Mouse (Mus musculus) lung, postnatal 0 days (tissue): ENCODE data around the gene Thtpa. TPM values are rescaled to one million over a fixed set of nuclear protein-coding genes. Genes with fewer than 3 reads are reported as not detected.

Source experiments
- ATAC-seq: fragments of 200-750 bp; cut with Nextera tagmentation; 2 replicates; pipeline ENCODE4 v1.8.0; 2017; ENCODE audit warnings: moderate library complexity
- DNase-seq: peaks from one replicate; pipeline ENCODE4 v3.0.0-alpha.2; 2016; ENCODE audit warnings: low spot score
- H3K27ac ChIP-seq: fragments of 300-500 bp; sonication (generic); 2 replicates; pipeline ENCODE4 v1.5.1; 2014; ENCODE audit warnings: antibody characterized with exemption, mild to moderate bottlenecking, low read length, mixed read lengths
- H3K27me3 ChIP-seq: fragments of 300-500 bp; sonication (generic); replicated peaks from 2 replicates; pipeline ENCODE4 v1.6.1; 2014; ENCODE audit warnings: low read length, mixed read lengths; ENCODE audit not compliant: insufficient read depth
- H3K36me3 ChIP-seq: fragments of 300-500 bp; sonication (generic); 2 replicates; pipeline ENCODE4 v1.6.1; 2014; ENCODE audit warnings: low read length, mixed read lengths; ENCODE audit not compliant: insufficient read depth
- H3K4me1 ChIP-seq: fragments of 300-500 bp; sonication (generic); 2 replicates; pipeline ENCODE4 v1.6.1; 2014; ENCODE audit warnings: antibody characterized with exemption, low read depth, low read length, mixed read lengths; ENCODE audit not compliant: insufficient read depth
- H3K4me2 ChIP-seq: fragments of 300-500 bp; sonication (generic); replicated peaks from 2 replicates; pipeline ENCODE4 v1.6.1; 2014; ENCODE audit warnings: low read depth, mild to moderate bottlenecking, low read length, moderate library complexity, mixed read lengths
- H3K4me3 ChIP-seq: fragments of 300-500 bp; sonication (generic); 2 replicates; pipeline ENCODE4 v1.5.1; 2014; ENCODE audit warnings: low read depth, low read length
- H3K9ac ChIP-seq: fragments of 300-500 bp; sonication (generic); replicated peaks from 2 replicates; pipeline ENCODE4 v1.6.1; 2014; ENCODE audit warnings: low read depth, mild to moderate bottlenecking
- H3K9me3 ChIP-seq: fragments of 300-500 bp; sonication (generic); 2 replicates; pipeline ENCODE4 v1.6.1; 2016; ENCODE audit warnings: low read length, mixed read lengths
- CTCF ChIP-seq: IDR thresholded peaks from 2 replicates; pipeline ENCODE4 v1.5.1; 2016; ENCODE audit warnings: antibody characterized with exemption, mild to moderate bottlenecking
- EP300 ChIP-seq: IDR thresholded peaks from 2 replicates; pipeline ENCODE4 v1.6.1; 2016; ENCODE audit warnings: antibody characterized with exemption, mild to moderate bottlenecking, control low read depth
- WGBS: fragments of 180-500 bp; shearing (Covaris S2); extraction: QIAGEN DNeasy Blood & Tissue Kit; methylation state at CpG from one replicate; pipeline ENCODE4 v1.1.7; 2014; 5-methylcytosine and 5-hydroxymethylcytosine counted together
- polyA plus RNA-seq: library from polyadenylated mRNA; unstranded; fragments of >200 nt; fragmentation: Nextera tagmentation; extraction: Ambion mirVana; gene quantifications from 2 replicates; pipeline ENCODE4 v1.2.1, GENCODE M21; 2015

The Thtpa gene
- polyA plus RNA-seq, 1 experiment from 2014 or later, result 14.1 TPM

GRCm38 (mm10) chr14:55101592-55101991 is 7.0 kb downstream of the Thtpa start:
- peak; percentile 68 for DNase-seq
- no peak overlapping the region for H3K4me2 ChIP-seq
- H3K27me3 ChIP-seq, result no peaks in the 10 kb centered on the region
- H3K27ac ChIP-seq, result no peak overlapping the region
- no peaks in the 10 kb centered on the region for H3K9me3 ChIP-seq
- 0 out of 2 replicates have a peak, but pooled peaks cover 8% of the 10 kb centered on the region for H3K4me1 ChIP-seq
- no peak for TF ChIP-seq EP300
- TF ChIP-seq CTCF, result peak; percentile 79
- H3K9ac ChIP-seq, result no peak overlapping the region
- H3K4me3 ChIP-seq, result no peak overlapping the region
- H3K36me3 ChIP-seq, result peaks cover 7% of the 10 kb centered on the region; the same call in 1 of the 2 replicates
- 50% methylated on average over 4 of the region's 4 CpGs for WGBS
- ATAC-seq, result no peak

GRCm38 (mm10) chr14:55102253-55102785 is 7.7 kb downstream of the Thtpa start:
- DNase-seq (no peak), ATAC-seq (no peak)
- no peaks in the 10 kb centered on the region for H3K9me3 ChIP-seq
- H3K36me3 ChIP-seq, result peaks cover 7% of the 10 kb centered on the region; the same call in 1 of the 2 replicates
- no peaks in the 10 kb centered on the region for H3K27me3 ChIP-seq
- WGBS, result 79% methylated on average over 14 of the region's 15 CpGs
- H3K9ac ChIP-seq, result no peak overlapping the region
- no peak overlapping the region for H3K4me2 ChIP-seq
- H3K27ac ChIP-seq, result no peak overlapping the region
- 0 out of 2 replicates have a peak, but pooled peaks cover 8% of the 10 kb centered on the region for H3K4me1 ChIP-seq
- H3K4me3 ChIP-seq, result no peak overlapping the region
- no peak for TF ChIP-seq EP300

GRCm38 (mm10) chr14:55104365-55104764 is 9.8 kb downstream of the Thtpa start:
- Histone ChIP-seq H3K4me3 (no peak overlapping the region), H3K9me3 (no peaks in the 10 kb centered on the region), H3K27me3 (no peaks in the 10 kb centered on the region), H3K36me3 (peaks cover 7% of the 10 kb centered on the region; the same call in 1 of the 2 replicates), H3K4me2 (no peak overlapping the region), H3K27ac (no peak overlapping the region), H3K4me1 (0 out of 2 replicates have a peak, but pooled peaks cover 4% of the 10 kb centered on the region), H3K9ac (no peak overlapping the region)
- TF ChIP-seq EP300 (no peak), CTCF (no peak)
- ATAC-seq (no peak), DNase-seq (no peak)
- WGBS, result 88% methylated on average over 18 of the region's 18 CpGs

- H3K27ac ChIP-seq, result no peak overlapping the region
- WGBS, result 8% methylated on average over 7 of the region's 7 CpGs
- 0 out of 2 replicates have a peak, but pooled peaks cover 2% of the 10 kb centered on the region for H3K36me3 ChIP-seq
- DNase-seq, result no peak
- H3K4me3 ChIP-seq, result peak overlapping the region; percentile 54
- no peak overlapping the region for H3K9ac ChIP-seq
- 0 out of 2 replicates have a peak, but pooled peaks cover 4% of the 10 kb centered on the region for H3K4me1 ChIP-seq
- H3K9me3 ChIP-seq, result no peaks in the 10 kb centered on the region
- H3K4me2 ChIP-seq, result peak overlapping the region; percentile 94
- TF ChIP-seq EP300 (no peak), CTCF (no peak)
- peaks cover 9% of the 10 kb centered on the region; the same call in 1 of the 2 replicates for H3K27me3 ChIP-seq
- ATAC-seq, result no peak
Observed at GRCm38 (mm10) chr14:55105386-55105785, 10.8 kb downstream of the Thtpa start.

- ATAC-seq (peak; percentile 84), DNase-seq (peak; percentile 89)
- Histone ChIP-seq H3K36me3 (0 out of 2 replicates have a peak, but pooled peaks cover 2% of the 10 kb centered on the region), H3K9ac (peak within 1 kb of the TSS; percentile 48), H3K27me3 (peaks cover 14% of the 10 kb centered on the region; the same call in 1 of the 2 replicates), H3K4me1 (0 out of 2 replicates have a peak, but pooled peaks cover 4% of the 10 kb centered on the region), H3K9me3 (no peaks in the 10 kb centered on the region), H3K4me2 (peak within 1 kb of the TSS; percentile 94), H3K27ac (peak within 1 kb of the TSS; percentile 32; the same call in 1 of the 2 replicates), H3K4me3 (peak within 1 kb of the TSS; percentile 54)
- peak; percentile 49 for TF ChIP-seq CTCF
- no peak for TF ChIP-seq EP300
- WGBS, result 1% methylated on average over 39 of the region's 39 CpGs
Observed at GRCm38 (mm10) chr14:55105836-55106809, 11.5 kb downstream of the Thtpa start, which contains the start of gene Ap1g2. Gene Ap1g2 (minus strand): TSS chr14:55106593.

GRCm38 (mm10) chr14:55106990-55107389 is 12.4 kb downstream of the Thtpa start:
- TF ChIP-seq CTCF (no peak), EP300 (no peak)
- H3K27me3 ChIP-seq, result peaks cover 14% of the 10 kb centered on the region; the same call in 1 of the 2 replicates
- no peaks in the 10 kb centered on the region for H3K9me3 ChIP-seq
- H3K27ac ChIP-seq, result no peak overlapping the region
- WGBS, result 80% methylated on average over 8 of the region's 8 CpGs
- 0 out of 2 replicates have a peak, but pooled peaks cover 4% of the 10 kb centered on the region for H3K4me1 ChIP-seq
- H3K4me3 ChIP-seq, result no peak overlapping the region
- DNase-seq (no peak), ATAC-seq (no peak)
- H3K4me2 ChIP-seq, result no peak overlapping the region
- no peak overlapping the region for H3K9ac ChIP-seq
- H3K36me3 ChIP-seq, result 0 out of 2 replicates have a peak, but pooled peaks cover 2% of the 10 kb centered on the region
